Mouse (Mus musculus) skeletal muscle tissue, adult 2 months (tissue): ENCODE measurements at regions not wholly inside any gene's neighbourhood (a gene's known extent, or its start where the extent isn't known, plus 50 kb on each side); places are given as distances from the start of the nearest gene placed in this dataset.
A peak's percentile ranks its signal among the peaks of the same experiment; 100 is the strongest.

Experiments
- DNase-seq: peaks from one replicate; pipeline ENCODE4 v3.0.0-alpha.2; 2012; ENCODE audit warnings: low read depth, low spot score

- peak; percentile 65 for DNase-seq
These were observed 61.0 kb upstream of the Lpcat1 start for GRCm38 (mm10) chr13:73405720-73406629.

GRCm38 (mm10) chr13:73400921-73401320, 66.1 kb upstream of the Lpcat1 start:
- no peak for DNase-seq

GRCm38 (mm10) chr13:73397033-73397432, 68.7 kb upstream of the Ndufs6 start:
- DNase-seq: no peak

DNA sequence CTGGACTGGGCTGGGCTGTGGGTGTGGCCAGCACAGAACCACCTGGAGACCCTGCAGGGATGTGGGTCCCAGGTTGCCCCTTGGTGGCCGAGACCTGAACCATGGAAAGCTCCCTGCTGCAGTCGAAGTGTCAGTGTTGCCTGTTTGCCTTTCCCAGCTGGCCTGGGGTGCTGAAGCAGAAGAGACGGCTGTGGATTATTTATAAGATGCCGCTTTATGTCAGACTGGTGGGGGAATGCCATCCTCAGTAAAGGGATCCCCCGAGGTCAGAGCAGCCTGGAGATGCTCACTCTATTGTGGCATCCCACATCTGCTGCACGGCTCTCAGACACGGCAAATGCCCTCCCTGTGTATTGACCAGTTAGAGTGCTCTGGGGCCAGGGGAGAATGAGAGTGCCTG, 67.5 kb upstream of the Ndufs6 start:
- DNase-seq: no peak

- DNase-seq: no peak
These were observed 60.7 kb upstream of the Ndufs6 start for GRCm38 (mm10) chr13:73389051-73389450.

DNA sequence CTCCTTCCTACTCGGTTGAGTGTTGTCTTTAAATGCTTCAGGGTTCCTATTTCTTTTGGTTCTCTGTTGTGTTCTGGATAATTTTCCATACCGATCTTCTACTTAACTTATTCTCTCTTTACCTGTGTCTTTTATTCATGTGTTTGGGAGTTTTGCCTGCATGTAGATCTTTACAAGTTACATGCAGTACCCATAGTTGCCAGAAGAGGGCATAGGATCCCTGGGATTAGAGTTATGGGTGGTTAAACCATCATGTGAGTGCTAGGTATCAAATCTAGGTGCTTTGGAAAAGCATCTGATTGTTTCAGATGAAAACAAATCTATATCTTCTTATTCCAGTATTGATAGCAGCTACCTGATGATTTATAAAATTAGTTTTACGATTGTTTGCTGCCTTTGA, 55.2 kb upstream of the Ndufs6 start:
- no peak for DNase-seq
